Mouse (Mus musculus): ENCODE results near the gene Shmt1.

- no peak for TF ChIP-seq CTCF (IDR thresholded peaks at IDR 0.05)
- no peak for TF ChIP-seq EP300 (IDR thresholded peaks at IDR 0.05)
Observed at GRCm38 (mm10) chr11:60827241-60827945, 15.9 kb upstream of the Shmt1 start.
